Mouse (Mus musculus) adipose tissue, adult 10 weeks (tissue): Measurements from ENCODE around the gene Gm21987. TPM values are rescaled to one million over a fixed set of nuclear protein-coding genes. Genes with fewer than 3 reads are reported as not detected.

ENCODE experiments used
- polyA plus RNA-seq: library from polyadenylated mRNA; stranded (reverse); fragments of 350-450 nt; fragmentation: Illumina TruSeq; extraction: RNeasy Lipid Tissue Mini Kit (QIAGEN cat#74804); gene quantifications from one replicate; pipeline ENCODE4 v1.2.3, GENCODE M21; 2014; ENCODE audit warnings: low read depth, low replicate concordance

The Gm21987 gene
- not detected for polyA plus RNA-seq

GRCm38 (mm10) chr16:38346529-38347325 is at the start of gene Gm21987, which contains the start of gene Cox17:
TSS of gene Gm21987 (plus strand) at chr16:38347040.
TSS of gene Cox17 (plus strand) at chr16:38346991.

GRCm38 (mm10) chr16:38341396-38342324 is 5.2 kb upstream of the Gm21987 start, which contains the start of gene Maats1:
TSS of gene Maats1 (minus strand) at chr16:38342143.

GRCm38 (mm10) chr16:38361933-38362332 is 15.1 kb downstream of the Gm21987 start, which contains the start of gene Popdc2:
TSS of gene Popdc2 (plus strand) at chr16:38362209.

Other genes with a start within 250 kb of the Gm21987 start
- 0.15 TPM for gene Nr1i2, start 52.2 kb upstream of the Gm21987 start, polyA plus RNA-seq
- gene Maats1, start 4.9 kb upstream of the Gm21987 start, polyA plus RNA-seq, result 2.7 TPM
- 209 TPM for gene Cox17, start within 50 bp of the Gm21987 start, polyA plus RNA-seq
- 5.7 TPM for gene Popdc2, start 15.2 kb downstream of the Gm21987 start, polyA plus RNA-seq
- gene Pla1a, start 86.1 kb downstream of the Gm21987 start, polyA plus RNA-seq, result 34.9 TPM
- 20.4 TPM for gene Adprh, start 105.7 kb downstream of the Gm21987 start, polyA plus RNA-seq
- gene Cd80, start 108.5 kb downstream of the Gm21987 start, polyA plus RNA-seq, result 1.1 TPM
- gene Timmdc1, start 175.6 kb downstream of the Gm21987 start, polyA plus RNA-seq, result 21.7 TPM
- gene Poglut1, start 203.2 kb downstream of the Gm21987 start, polyA plus RNA-seq, result 29.1 TPM
- gene Tmem39a, start 211.7 kb downstream of the Gm21987 start, polyA plus RNA-seq, result 71.8 TPM